ENCODE assay signal across 23 mouse cellular contexts in genomic region chr5:20748142-20748541, GRCm38 (mm10).
DNase-seq lines count a peak whose midpoint lies in the region; ATAC-seq lines count a peak whose summit lies in the region.
"Had no signal": no experiment of that assay in that cellular context is flagged by ENCODE, and none has a peak within 500 bp of the region (broad histone marks: within the 10 kb centered on the region; RNA-seq: fewer than 3 reads in every experiment).

No protein-coding gene starts in this region.

- H3K27ac ChIP-seq in hindbrain, embryonic 12.5 days = no peak overlapping the region
- H3K27ac ChIP-seq in hindbrain, embryonic 16.5 days (ENCODE audit: low read depth, low read length) = no peak overlapping the region
- H3K27ac ChIP-seq in forebrain, embryonic 13.5 days = peak overlapping the region; percentile 40; the same call in 1 of the 2 replicates
- no peak overlapping the region for H3K27ac ChIP-seq in hindbrain, embryonic 13.5 days
- H3K27ac ChIP-seq in neural tube, embryonic 13.5 days (replicated peaks) = no peak overlapping the region
- H3K27ac ChIP-seq in intestine, embryonic 16.5 days (ENCODE audit: low read length) = no peak overlapping the region
- H3K27ac ChIP-seq: embryonic facial prominence, embryonic 15.5 days; gastrocnemius, adult 2 months; left cerebral cortex, adult 2 months; limb, embryonic 10.5 days had no signal

- H3K9me3 ChIP-seq in hindbrain, embryonic 12.5 days (replicated peaks) = no peaks in the 10 kb centered on the region
- H3K9me3 ChIP-seq in hindbrain, embryonic 16.5 days (ENCODE audit: control insufficient read depth, low read length) = no peaks in the 10 kb centered on the region
- H3K9me3 ChIP-seq in forebrain, embryonic 13.5 days (replicated peaks) = no peaks in the 10 kb centered on the region
- no peaks in the 10 kb centered on the region for H3K9me3 ChIP-seq in hindbrain, embryonic 13.5 days
- no peaks in the 10 kb centered on the region for H3K9me3 ChIP-seq in neural tube, embryonic 13.5 days
- H3K9me3 ChIP-seq in intestine, embryonic 16.5 days (ENCODE audit: control insufficient read depth, low read length) = no peaks in the 10 kb centered on the region
- H3K9me3 ChIP-seq: embryonic facial prominence, embryonic 15.5 days; limb, embryonic 10.5 days had no signal

- no peak overlapping the region for H3K4me3 ChIP-seq in hindbrain, embryonic 12.5 days
- H3K4me3 ChIP-seq in hindbrain, embryonic 16.5 days (ENCODE audit: low read length) = no peak overlapping the region
- H3K4me3 ChIP-seq in forebrain, embryonic 13.5 days = no peak overlapping the region
- H3K4me3 ChIP-seq in hindbrain, embryonic 13.5 days = no peak overlapping the region
- H3K4me3 ChIP-seq in neural tube, embryonic 13.5 days = no peak overlapping the region
- H3K4me3 ChIP-seq in intestine, embryonic 16.5 days (ENCODE audit: low read length) = no peak overlapping the region
- H3K4me3 ChIP-seq: embryonic facial prominence, embryonic 15.5 days; gastrocnemius, adult 2 months; left cerebral cortex, adult 2 months; limb, embryonic 10.5 days had no signal

- H3K4me2 ChIP-seq in hindbrain, embryonic 12.5 days (replicated peaks) = no peak overlapping the region
- H3K4me2 ChIP-seq in hindbrain, embryonic 16.5 days (ENCODE audit: low read length) = no peak overlapping the region
- H3K4me2 ChIP-seq in forebrain, embryonic 13.5 days = no peak overlapping the region
- no peak overlapping the region for H3K4me2 ChIP-seq in hindbrain, embryonic 13.5 days
- H3K4me2 ChIP-seq in neural tube, embryonic 13.5 days = no peak overlapping the region
- H3K4me2 ChIP-seq in intestine, embryonic 16.5 days (ENCODE audit: low read depth, low read length) = no peak overlapping the region
- H3K4me2 ChIP-seq: embryonic facial prominence, embryonic 15.5 days; heart, embryonic 11.5 days had no signal

- no peak for DNase-seq in kidney, postnatal 25 days
- DNase-seq: adrenal gland, postnatal 36 days; B cell, adult 2 months; cerebellum, adult 18-20 months; cerebellum, postnatal 36 days; gastrocnemius, adult 2 months; heart, postnatal 14 days; kidney, adult 2 months; kidney, postnatal 36 days; layer of hippocampus, adult 9-11 months; lung, adult 18-20 months; lung, postnatal 36 days; thymus, postnatal 25 days had no signal

- ATAC-seq in hindbrain, embryonic 12.5 days (ENCODE audit: low FRiP score) = peak; percentile 74
- ATAC-seq in hindbrain, embryonic 16.5 days = no peak
- peak; percentile 81 for ATAC-seq in forebrain, embryonic 13.5 days
- peak; percentile 47 for ATAC-seq in hindbrain, embryonic 13.5 days (ENCODE audit: low FRiP score)
- peak; percentile 38; the same call in 1 of the 2 replicates for ATAC-seq in neural tube, embryonic 13.5 days (ENCODE audit: low read depth)
- ATAC-seq in intestine, embryonic 16.5 days = no peak

- no peaks in the 10 kb centered on the region for H3K27me3 ChIP-seq in hindbrain, embryonic 12.5 days
- no peaks in the 10 kb centered on the region for H3K27me3 ChIP-seq in hindbrain, embryonic 16.5 days (replicated peaks; ENCODE audit: control insufficient read depth, insufficient read depth, low read length)
- no peaks in the 10 kb centered on the region for H3K27me3 ChIP-seq in forebrain, embryonic 13.5 days
- no peaks in the 10 kb centered on the region for H3K27me3 ChIP-seq in hindbrain, embryonic 13.5 days
- no peaks in the 10 kb centered on the region for H3K27me3 ChIP-seq in neural tube, embryonic 13.5 days
- no peaks in the 10 kb centered on the region for H3K27me3 ChIP-seq in intestine, embryonic 16.5 days (replicated peaks; ENCODE audit: control insufficient read depth, insufficient read depth, low read length)
- H3K27me3 ChIP-seq: embryonic facial prominence, embryonic 15.5 days had no signal

- no peaks in the 10 kb centered on the region for H3K36me3 ChIP-seq in hindbrain, embryonic 12.5 days
- no peaks in the 10 kb centered on the region for H3K36me3 ChIP-seq in hindbrain, embryonic 16.5 days (ENCODE audit: control insufficient read depth, insufficient read depth, low read length)
- H3K36me3 ChIP-seq in forebrain, embryonic 13.5 days (ENCODE audit: poor library complexity, severe bottlenecking) = no peaks in the 10 kb centered on the region
- H3K36me3 ChIP-seq in hindbrain, embryonic 13.5 days = no peaks in the 10 kb centered on the region
- H3K36me3 ChIP-seq in neural tube, embryonic 13.5 days = no peaks in the 10 kb centered on the region
- no peaks in the 10 kb centered on the region for H3K36me3 ChIP-seq in intestine, embryonic 16.5 days (ENCODE audit: control insufficient read depth, insufficient read depth, low read length)
- H3K36me3 ChIP-seq: embryonic facial prominence, embryonic 15.5 days; limb, embryonic 10.5 days had no signal

- H3K9ac ChIP-seq in hindbrain, embryonic 12.5 days = no peak overlapping the region
- no peak overlapping the region for H3K9ac ChIP-seq in hindbrain, embryonic 16.5 days (ENCODE audit: low read depth, low read length)
- no peak overlapping the region for H3K9ac ChIP-seq in forebrain, embryonic 13.5 days
- H3K9ac ChIP-seq in hindbrain, embryonic 13.5 days = no peak overlapping the region
- H3K9ac ChIP-seq in neural tube, embryonic 13.5 days = no peak overlapping the region
- H3K9ac ChIP-seq in intestine, embryonic 16.5 days (ENCODE audit: low read depth, low read length) = no peak overlapping the region
- H3K9ac ChIP-seq: embryonic facial prominence, embryonic 15.5 days had no signal

- 48% methylated on average over 4 of the region's 4 CpGs for WGBS in hindbrain, embryonic 12.5 days
- WGBS in hindbrain, embryonic 16.5 days = 37% methylated on average over 4 of the region's 4 CpGs
- 27% methylated on average over 4 of the region's 4 CpGs for WGBS in forebrain, embryonic 13.5 days
- 39% methylated on average over 4 of the region's 4 CpGs for WGBS in hindbrain, embryonic 13.5 days
- 25% methylated on average over 4 of the region's 4 CpGs for WGBS in neural tube, embryonic 13.5 days
- 74% methylated on average over 4 of the region's 4 CpGs for whole genome bisulfite sequencing in intestine, embryonic 16.5 days

- H3K4me1 ChIP-seq in hindbrain, embryonic 12.5 days = peaks cover 16% of the 10 kb centered on the region
- H3K4me1 ChIP-seq in hindbrain, embryonic 16.5 days (ENCODE audit: control insufficient read depth, insufficient read depth, low read depth, low read length) = no peaks in the 10 kb centered on the region; the same call in 1 of the 2 replicates
- peaks cover 45% of the 10 kb centered on the region for H3K4me1 ChIP-seq in forebrain, embryonic 13.5 days
- H3K4me1 ChIP-seq in hindbrain, embryonic 13.5 days (replicated peaks) = peaks cover 39% of the 10 kb centered on the region
- H3K4me1 ChIP-seq in neural tube, embryonic 13.5 days (replicated peaks) = peaks cover 32% of the 10 kb centered on the region
- H3K4me1 ChIP-seq in intestine, embryonic 16.5 days (ENCODE audit: control insufficient read depth, insufficient read depth, low read length) = no peaks in the 10 kb centered on the region

Comparison
In these comparisons a context has a peak if more than half of its experiments do, and no peak if none do; other contexts are left out.
1. ATAC-seq: peak in hindbrain, embryonic 12.5 days (single experiment), forebrain, embryonic 13.5 days (single experiment), hindbrain, embryonic 13.5 days (single experiment) and neural tube, embryonic 13.5 days (single experiment); none in hindbrain, embryonic 16.5 days (single experiment) and intestine, embryonic 16.5 days (single experiment).